Mouse (Mus musculus) testis, adult 2 months (tissue): ENCODE results near the gene Pgap3. TPM values are rescaled to one million over a fixed set of nuclear protein-coding genes. Genes with fewer than 3 reads are reported as not detected.
"Not testable (repeated sequence)": the region's sequence is repeated elsewhere in the genome, so short reads cannot be mapped to it uniquely, and the experiment has no call there.

Source experiments
- H3K27ac ChIP-seq: fragments of 200-500 bp; 2 replicates; pipeline ENCODE4 v1.5.1; 2012; ENCODE audit warnings: low read depth, low read length; ENCODE audit not compliant: control insufficient read depth, insufficient read depth
- H3K27me3 ChIP-seq: fragments of 200-500 bp; 2 replicates; pipeline ENCODE4 v1.6.1; 2012; ENCODE audit warnings: mild to moderate bottlenecking, low read length, moderate library complexity; ENCODE audit not compliant: control insufficient read depth, insufficient read depth
- H3K36me3 ChIP-seq: fragments of 200-500 bp; 2 replicates; pipeline ENCODE4 v1.6.1; 2012; ENCODE audit warnings: mild to moderate bottlenecking, low read length; ENCODE audit not compliant: control insufficient read depth, insufficient read depth
- H3K4me1 ChIP-seq: fragments of 200-500 bp; 2 replicates; pipeline ENCODE4 v1.6.1; 2012; ENCODE audit warnings: low read length; ENCODE audit not compliant: control insufficient read depth, insufficient read depth
- H3K4me3 ChIP-seq: fragments of 200-500 bp; 2 replicates; pipeline ENCODE4 v1.5.1; 2012; ENCODE audit warnings: low read depth, mild to moderate bottlenecking, low read length, moderate library complexity, mixed read lengths; ENCODE audit not compliant: control insufficient read depth
- CTCF ChIP-seq: fragments of 200-500 bp; IDR thresholded peaks from 2 replicates; pipeline ENCODE4 v1.5.1; 2012; ENCODE audit warnings: low read depth, mild to moderate bottlenecking, inconsistent platforms, low read length, moderate library complexity; ENCODE audit not compliant: control insufficient read depth, insufficient read depth, insufficient replicate concordance
- POLR2A ChIP-seq: fragments of 200-500 bp; IDR thresholded peaks from 2 replicates; pipeline ENCODE4 v1.6.1; 2012; ENCODE audit warnings: low read depth, mild to moderate bottlenecking, inconsistent platforms, low read length, moderate library complexity; ENCODE audit not compliant: control insufficient read depth
- polyA plus RNA-seq: library from polyadenylated mRNA; depleted of rRNA; stranded (reverse); fragments of >200 nt; gene quantifications from 2 replicates; pipeline ENCODE4 v1.2.3, GENCODE M21; 2012

Pgap3 gene
- polyA plus RNA-seq, 1 experiment = 4.9 TPM

GRCm38 (mm10) chr11:98385638-98386585, 14.4 kb downstream of the Pgap3 start, which contains the start of gene Pnmt:
Pnmt (plus strand) TSS chr11:98386450.
- no peak within 1 kb of the TSS for H3K27ac ChIP-seq
- no peaks in the 10 kb centered on the region for H3K27me3 ChIP-seq
- peaks cover 15% of the 10 kb centered on the region for H3K4me1 ChIP-seq
- no peaks in the 10 kb centered on the region for H3K36me3 ChIP-seq
- peak within 1 kb of the TSS; percentile 26 for H3K4me3 ChIP-seq
- TF ChIP-seq CTCF (no peak), POLR2A (no peak)

GRCm38 (mm10) chr11:98384721-98385637, 15.3 kb downstream of the Pgap3 start:
- Histone ChIP-seq H3K36me3 (no peaks in the 10 kb centered on the region), H3K4me1 (peaks cover 15% of the 10 kb centered on the region), H3K27me3 (no peaks in the 10 kb centered on the region), H3K27ac (no peak overlapping the region), H3K4me3 (no peak overlapping the region)
- TF ChIP-seq CTCF (no peak), POLR2A (no peak)

GRCm38 (mm10) chr11:98384216-98384615, 16.1 kb downstream of the Pgap3 start:
- H3K4me3 ChIP-seq = no peak overlapping the region
- H3K27me3 ChIP-seq = no peaks in the 10 kb centered on the region
- TF ChIP-seq CTCF (no peak), POLR2A (no peak)
- peaks cover 12% of the 10 kb centered on the region for H3K4me1 ChIP-seq
- no peak overlapping the region for H3K27ac ChIP-seq
- H3K36me3 ChIP-seq = no peaks in the 10 kb centered on the region

GRCm38 (mm10) chr11:98383261-98384030, 16.8 kb downstream of the Pgap3 start, which contains the start of gene Tcap:
Tcap (plus strand) TSS chr11:98383811.
- Histone ChIP-seq H3K4me3 (no peak within 1 kb of the TSS), H3K27me3 (no peaks in the 10 kb centered on the region), H3K36me3 (no peaks in the 10 kb centered on the region), H3K4me1 (peaks cover 7% of the 10 kb centered on the region), H3K27ac (no peak within 1 kb of the TSS)
- TF ChIP-seq POLR2A = no peak
- no peak for TF ChIP-seq CTCF

- H3K4me3 ChIP-seq, H3K27me3 ChIP-seq, H3K36me3 ChIP-seq: not testable (repeated sequence)
Measured at GRCm38 (mm10) chr11:98382405-98382804, 17.9 kb downstream of the Pgap3 start.

GRCm38 (mm10) chr11:98381651-98382050, 18.6 kb downstream of the Pgap3 start:
- Histone ChIP-seq H3K4me3 (no peak overlapping the region), H3K27ac (no peak overlapping the region), H3K36me3 (no peaks in the 10 kb centered on the region; the same call in 1 of the 2 replicates), H3K4me1 (peaks cover 2% of the 10 kb centered on the region; the same call in 1 of the 2 replicates), H3K27me3 (no peaks in the 10 kb centered on the region)
- TF ChIP-seq CTCF (no peak), POLR2A (no peak)

More at GRCm38 (mm10) chr11:98382405-98382804, 17.9 kb downstream of the Pgap3 start:
- not testable (repeated sequence) for H3K4me1 ChIP-seq, H3K27ac ChIP-seq
